Mouse (Mus musculus) mouse trophoblast stem cell (cell line): ENCODE measurements around the gene Car8.

Experiments used
- in situ Hi-C, 2 experiments: fragments of 300-500 bp; cut with MseI, MboI; formaldehyde crosslinking; loops; 2 replicates in 1 of 2; 3 replicates in 1 of 2; pipeline ENCODE4 v1.15.1; 2025

The Car8 gene

GRCm38 (mm10) chr4:8238560-8239305 lies at the start of gene Car8:
TSS of gene Car8 (minus strand) at chr4:8239041.
- in situ Hi-C loops: no loop called here

DNA sequence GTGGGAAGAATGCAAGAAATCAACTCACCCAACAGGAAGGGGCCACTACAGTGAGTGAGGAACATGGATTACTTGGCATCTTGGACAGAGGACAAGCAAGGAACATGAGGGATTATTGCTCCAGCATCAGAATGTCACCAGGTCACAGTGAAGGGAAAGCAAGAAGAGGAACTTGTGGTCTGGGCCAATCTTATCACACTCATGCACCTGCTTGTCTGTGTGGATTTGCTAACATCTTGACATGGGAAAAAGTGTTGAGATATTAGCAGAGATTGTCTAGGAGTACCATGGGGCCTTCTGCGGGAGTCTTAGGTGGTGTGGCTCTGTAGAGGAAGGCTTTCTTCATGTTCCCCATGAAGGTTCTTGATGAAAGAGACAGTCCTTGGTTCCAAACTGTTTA lies 46.1 kb upstream of the Car8 start:
- in situ Hi-C loops: no loop called here

GRCm38 (mm10) chr4:8278159-8278558 lies 39.3 kb upstream of the Car8 start:
- in situ Hi-C loops: no loop called here

DNA sequence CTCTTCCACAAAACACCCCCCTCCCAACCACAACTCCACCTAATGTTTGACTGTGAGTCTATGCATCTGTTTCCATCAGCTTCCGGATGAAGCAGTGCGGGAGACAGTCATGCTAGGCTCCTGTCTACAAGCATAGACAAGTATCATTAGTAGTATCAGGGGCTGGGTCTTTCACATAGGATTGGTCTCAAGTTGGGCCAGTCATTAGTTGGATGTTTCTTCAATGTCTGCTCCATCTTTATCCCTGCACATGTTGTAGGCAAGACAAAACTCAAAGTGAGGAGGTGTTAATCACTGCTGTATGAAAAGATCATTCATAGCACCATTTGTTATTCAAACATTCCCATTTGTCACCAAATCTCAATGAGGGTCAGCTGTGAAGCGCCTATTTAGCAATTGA lies 11.0 kb upstream of the Car8 start:
- in situ Hi-C loops: no loop called here

DNA sequence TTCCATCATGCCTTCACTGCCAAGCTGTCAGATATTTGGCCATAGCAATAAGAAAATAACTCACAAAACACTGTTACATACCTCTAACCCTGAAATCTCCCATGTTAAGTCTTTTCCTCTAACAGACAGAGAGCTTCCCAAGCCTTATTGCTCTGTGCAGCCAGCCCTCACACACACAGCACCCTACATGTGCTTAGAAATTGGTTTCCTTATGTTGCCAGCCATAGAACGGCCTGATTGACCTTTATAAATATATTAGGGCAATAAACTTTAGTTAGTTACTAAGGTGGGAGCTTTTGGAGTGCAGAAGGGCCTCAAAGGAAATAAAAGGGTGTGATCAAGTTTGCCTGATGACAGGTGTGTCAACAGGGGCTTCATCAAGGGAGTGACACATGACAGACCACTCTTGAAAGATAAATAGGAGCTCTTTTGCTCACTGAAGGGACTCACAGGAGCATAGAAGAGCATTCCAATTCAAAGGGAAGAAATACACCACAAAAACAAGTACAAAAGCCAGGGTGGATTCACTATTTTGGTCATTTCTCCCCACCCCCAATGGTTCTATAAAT lies 6.7 kb upstream of the Car8 start:
- in situ Hi-C loops: no loop called here

DNA sequence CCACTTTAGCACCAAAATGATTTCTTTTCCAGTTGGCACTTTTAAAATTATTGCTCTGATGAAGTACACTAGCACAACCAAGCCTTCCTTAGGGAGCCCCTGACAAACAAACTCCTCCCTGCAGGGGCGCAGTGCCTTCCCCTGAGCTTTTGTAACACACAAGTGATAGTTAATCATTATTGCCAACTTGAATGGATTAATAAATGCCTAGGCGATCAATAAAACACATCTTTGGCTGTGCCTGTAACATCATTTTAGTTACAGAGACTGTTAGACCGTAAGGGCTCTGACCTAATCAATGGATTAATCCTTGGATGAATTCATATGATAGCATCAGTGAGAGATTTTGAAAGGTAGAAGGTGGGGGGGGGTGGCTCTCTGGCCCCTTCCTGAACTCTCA lies 6.2 kb upstream of the Car8 start:
- in situ Hi-C loops: no loop called here

DNA sequence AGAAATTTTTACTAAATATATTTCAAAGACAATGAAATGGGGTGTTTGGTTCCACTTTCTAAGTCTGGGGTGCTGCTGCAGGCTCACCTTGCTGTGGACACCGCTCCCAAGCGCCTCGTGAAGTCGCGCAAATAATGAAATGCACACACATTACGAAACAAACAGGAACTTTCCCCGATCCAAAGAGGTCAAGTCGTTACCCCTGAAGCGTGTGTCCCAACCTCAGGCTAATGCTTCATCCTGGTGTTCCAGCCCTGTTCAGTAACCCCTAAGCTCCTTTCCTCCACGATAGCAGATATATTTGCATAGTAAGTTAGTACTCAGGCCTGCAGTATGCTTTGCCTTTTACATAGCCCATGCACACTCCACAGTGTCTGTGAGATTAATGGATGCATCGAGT lies 858 bp upstream of the Car8 start:
- in situ Hi-C loops: no loop called here

DNA sequence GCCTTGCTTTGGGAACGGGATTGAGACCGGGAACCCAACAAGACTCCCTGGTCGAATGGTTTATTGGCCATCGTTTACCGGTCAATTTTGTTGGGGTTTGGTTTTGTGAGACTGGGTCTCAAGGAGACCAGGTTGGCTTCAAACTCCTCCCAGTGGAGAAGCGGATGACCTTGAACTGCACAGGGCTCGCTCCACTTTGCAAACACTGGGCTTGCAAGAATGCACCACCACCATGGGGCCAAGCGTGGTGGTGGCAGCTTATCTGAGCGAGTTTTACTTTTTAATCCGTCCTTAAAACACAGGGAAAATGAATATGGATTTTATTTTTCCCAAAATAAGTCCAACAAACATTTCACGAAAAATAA lies 447 bp upstream of the Car8 start:
- in situ Hi-C loops: no loop called here

DNA sequence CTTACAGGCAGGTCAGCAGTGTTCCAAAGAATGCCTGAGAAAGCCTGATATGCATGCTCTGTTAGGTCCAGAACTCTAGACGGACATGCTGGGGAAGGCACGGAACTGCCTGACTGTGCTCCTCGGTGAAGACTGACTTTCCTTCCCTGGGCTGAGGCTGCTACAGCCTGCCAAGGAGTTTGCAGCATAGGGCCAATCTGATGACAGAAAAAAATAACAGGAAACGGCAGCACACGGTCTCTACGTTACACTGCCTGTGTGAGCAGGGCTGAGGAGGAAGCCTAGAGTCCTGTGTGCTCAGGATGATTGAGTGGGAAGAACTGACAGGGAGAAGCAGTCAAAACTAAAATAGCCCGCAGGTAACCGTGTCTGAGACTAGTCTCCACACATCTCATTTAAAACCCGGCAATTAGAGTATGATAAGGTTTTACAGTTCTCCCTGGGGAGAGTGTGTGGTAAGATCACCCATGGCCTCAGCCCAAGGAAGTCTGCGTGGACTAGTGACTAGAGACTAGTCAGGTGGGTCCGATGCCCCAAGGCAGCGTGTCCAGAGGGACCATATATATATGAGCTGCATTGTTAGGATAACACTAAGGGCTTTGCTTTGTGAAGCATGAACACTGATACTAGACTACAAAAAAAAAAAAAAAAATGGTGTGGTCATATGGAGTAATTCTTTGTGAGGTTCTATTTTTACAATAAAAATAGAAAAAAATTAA lies 6.3 kb downstream of the Car8 start:
- in situ Hi-C loops: no loop called here

DNA sequence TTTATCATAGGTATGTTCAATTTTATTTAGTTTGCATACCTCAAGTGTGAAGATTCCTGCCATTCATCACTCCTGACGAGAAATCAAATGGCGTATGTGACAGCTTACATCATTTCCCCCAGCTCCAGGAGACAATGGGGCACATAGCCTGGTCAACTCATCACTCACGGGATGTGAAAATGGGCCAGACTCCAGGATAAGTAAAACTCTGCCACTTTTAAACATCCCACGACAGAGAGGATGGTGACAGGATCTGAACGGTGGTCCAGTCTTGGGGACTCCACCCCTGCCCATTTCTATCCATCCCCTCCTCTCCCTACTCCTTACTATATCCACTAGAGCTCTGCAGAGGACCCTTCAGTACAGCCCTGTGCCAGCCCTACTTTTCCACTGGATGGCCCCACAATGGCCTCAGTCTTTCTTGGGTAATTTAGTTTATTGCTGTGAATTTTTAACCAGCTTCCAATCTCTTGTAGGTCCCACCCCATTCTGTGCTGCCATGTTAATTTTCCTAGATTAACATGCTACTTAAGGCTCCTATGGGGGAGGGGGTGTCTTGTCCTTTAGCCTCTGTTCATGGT lies 7.5 kb downstream of the Car8 start:
- in situ Hi-C loops: no loop called here

DNA sequence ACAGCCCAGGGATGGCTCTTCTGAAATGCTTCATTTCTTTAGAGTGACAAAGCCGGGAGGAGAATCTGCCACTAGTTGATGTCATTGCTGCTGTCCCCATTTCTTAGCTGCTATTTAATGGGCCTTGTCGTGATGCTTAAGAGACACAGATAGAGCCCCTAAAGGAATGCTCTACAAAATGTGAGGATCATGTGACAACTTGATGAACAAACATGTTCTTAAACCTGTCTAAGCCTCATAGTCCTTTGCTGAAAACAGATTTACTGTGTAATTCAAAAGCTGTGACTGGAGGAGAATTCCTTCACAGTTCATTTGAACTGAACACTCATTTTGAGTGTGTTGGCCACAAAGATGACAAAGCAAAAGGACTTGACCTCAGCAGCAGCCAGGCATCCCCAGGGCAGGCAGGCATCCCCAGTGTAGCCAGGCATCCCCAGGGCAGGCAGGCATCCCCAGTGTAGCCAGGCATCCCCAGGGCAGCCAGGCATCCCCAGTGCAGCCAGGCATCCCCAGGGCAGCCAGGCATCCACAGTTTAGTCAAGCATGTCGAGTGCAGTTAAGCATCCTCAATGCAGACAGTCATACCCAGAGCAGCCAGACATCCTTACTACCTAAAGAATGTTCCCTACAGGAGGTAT lies 9.1 kb downstream of the Car8 start:
- in situ Hi-C loops: no loop called here

GRCm38 (mm10) chr4:8218941-8219340 lies 19.9 kb downstream of the Car8 start:
- in situ Hi-C loops: no loop called here

DNA sequence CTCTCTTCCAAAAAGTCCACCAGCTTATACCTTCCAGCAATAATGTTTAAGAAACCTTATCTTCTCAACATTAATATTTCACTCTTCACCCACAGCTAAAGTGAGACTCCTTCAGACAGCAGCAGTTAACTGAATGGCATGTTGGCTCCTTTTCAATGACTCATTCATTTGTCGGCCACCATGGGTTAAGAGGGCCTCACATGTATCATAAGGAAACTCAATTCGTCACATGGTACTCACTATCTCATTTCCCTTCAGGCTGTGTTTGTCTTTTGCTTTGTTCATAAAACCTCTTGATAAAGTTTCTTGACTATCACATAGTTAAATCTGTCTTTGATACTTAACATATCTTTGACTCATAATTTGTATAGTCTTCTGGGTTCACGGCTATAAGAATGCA lies 20.8 kb downstream of the Car8 start:
- in situ Hi-C loops: no loop called here

DNA sequence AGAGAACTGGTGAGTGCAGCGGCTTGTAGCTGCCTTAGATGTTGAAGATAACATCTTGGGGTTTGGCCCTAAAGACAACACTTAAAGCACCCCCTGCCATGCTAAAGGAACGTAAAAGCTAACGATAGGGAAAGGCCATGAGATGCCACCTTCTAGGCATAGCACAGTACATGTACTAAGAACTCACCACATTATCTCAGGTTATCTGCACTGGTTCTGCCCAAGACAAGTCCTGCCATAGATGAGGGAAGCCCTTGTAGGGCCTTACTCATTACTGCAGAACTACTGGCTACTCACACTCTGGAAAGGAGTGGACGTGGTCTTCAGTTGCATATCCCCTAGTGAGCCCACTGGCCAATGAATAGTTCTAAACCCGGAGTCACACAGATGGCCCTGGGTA lies 21.6 kb downstream of the Car8 start:
- in situ Hi-C loops: no loop called here

DNA sequence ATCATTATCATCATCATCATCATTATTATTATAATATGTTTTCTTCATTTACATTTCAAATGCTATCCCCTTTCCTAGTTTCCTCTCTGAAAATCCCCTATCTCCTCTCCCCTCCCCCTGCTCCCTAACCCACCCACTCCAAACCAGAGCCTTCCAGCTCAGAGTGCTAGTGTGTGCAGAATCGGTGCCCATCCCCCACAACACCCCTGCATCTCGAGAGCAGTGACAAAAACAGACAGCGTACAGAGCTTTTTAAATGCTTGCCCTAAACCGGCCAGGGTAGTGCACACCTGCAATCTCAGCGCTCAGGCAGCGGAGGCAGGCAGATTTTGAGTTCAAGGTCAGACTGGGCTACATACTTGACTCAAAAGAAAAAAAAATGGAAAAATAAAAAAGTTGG lies 22.3 kb downstream of the Car8 start:
- in situ Hi-C loops: no loop called here

DNA sequence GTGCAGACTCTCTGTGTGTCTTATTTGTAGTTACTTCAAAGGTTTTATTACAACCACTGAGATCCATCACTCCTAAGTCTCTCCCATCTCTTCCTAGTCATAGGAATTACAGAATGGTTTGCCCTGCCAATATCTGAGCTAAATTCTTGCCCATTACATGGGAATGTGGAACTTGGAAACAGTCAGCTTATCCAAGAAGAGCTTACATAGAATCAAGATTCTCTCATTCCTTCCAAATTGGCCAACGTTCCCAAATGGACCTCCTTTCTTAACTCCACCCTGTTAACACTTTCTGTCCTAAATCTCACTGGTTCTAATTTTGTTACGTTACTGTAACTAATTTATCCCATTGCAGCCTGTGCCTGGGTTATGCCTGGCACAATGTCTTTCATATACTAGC lies 25.2 kb downstream of the Car8 start:
- in situ Hi-C loops: no loop called here

DNA sequence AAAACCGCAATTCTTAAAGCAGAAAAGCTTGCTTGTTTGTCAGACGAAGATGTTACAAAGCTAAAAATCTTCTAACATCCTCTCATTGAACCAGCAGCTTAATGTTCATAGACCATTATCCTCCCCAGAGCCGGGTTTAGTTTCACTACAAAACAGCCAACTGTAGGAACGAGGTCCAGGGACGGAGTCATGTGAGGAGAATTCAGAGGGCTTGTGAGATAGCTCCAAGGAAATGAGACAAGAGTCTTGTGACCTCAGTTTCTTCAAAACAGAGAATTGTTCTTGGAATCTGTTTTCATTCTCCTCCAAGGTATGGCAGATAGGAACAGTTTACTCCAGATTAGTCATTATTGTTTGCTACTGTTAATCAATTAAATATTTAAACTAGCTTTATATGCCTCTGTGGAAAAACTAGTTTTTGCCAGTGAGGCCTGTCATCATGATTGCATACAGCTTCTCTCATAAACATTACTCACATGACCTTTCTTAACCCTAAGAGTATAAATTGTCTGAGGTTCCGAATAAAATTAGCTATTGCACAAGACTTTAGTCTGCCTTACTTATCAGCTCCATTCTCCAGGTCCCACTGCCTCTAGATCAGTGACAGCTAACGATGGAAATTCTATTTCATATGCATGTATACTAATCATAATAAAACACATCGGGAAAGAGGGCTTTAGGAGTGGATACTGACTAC lies 25.8 kb downstream of the Car8 start:
- in situ Hi-C loops: no loop called here

- in situ Hi-C loops: no loop called here
Observed at GRCm38 (mm10) chr4:8210452-8210851, 28.4 kb downstream of the Car8 start.

GRCm38 (mm10) chr4:8207924-8208323 lies 30.9 kb downstream of the Car8 start:
- in situ Hi-C loops: no loop called here

- in situ Hi-C loops: no loop called here
Observed at GRCm38 (mm10) chr4:8206918-8207573, 31.8 kb downstream of the Car8 start.

DNA sequence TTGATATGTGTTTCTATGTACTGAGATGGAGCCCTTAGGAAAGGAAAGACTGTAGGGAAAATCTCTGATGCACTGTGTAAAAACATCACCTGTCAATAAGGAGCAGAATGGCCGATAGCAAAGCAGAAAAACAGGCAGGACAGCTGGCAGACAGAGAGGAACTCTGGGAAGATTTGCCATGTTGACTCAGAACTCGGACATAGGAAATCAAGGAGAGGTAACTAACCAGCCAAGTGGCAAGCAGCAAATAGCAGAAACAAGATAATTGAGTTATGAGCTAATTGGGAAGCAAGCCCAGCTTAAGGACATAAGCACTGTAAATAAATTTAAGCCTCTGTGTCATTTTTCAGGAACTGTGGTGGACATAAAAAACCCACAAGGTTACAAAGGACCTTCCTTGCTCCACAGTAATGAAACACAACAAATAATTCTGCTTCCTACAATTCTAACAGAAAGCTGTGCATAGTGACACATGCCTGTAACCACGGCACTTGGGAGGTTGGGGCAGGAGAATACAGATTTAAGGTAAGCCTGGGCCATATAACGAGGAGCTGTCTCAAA lies 33.7 kb downstream of the Car8 start:
- in situ Hi-C loops: no loop called here
